Mouse (Mus musculus) R1 (cell line): ENCODE data around the gene Olfr1487.
"Not testable (repeated sequence)": the region's sequence is repeated elsewhere in the genome, so short reads cannot be mapped to it uniquely, and the experiment has no call there.

Source experiments
- DNase-seq: peaks from one replicate; pipeline ENCODE4 v3.0.0-alpha.2; 2018; ENCODE audit warnings: low read depth, low spot score

Gene Olfr1487

GRCm38 (mm10) chr19:13617075-13617474, at the start of gene Olfr1487:
Olfr1487 (plus strand) TSS chr19:13617375.
- not testable (repeated sequence) for DNase-seq

- DNase-seq = no peak
Observed at GRCm38 (mm10) chr19:13583211-13583610, 34.0 kb upstream of the Olfr1487 start, which contains the start of gene Olfr1484. Olfr1484 (plus strand) TSS chr19:13583511.

- DNase-seq = no peak
Observed at GRCm38 (mm10) chr19:13631321-13631720, 14.1 kb downstream of the Olfr1487 start, which contains the start of gene Olfr1489. Olfr1489 (plus strand) TSS chr19:13631621.

GRCm38 (mm10) chr19:13650791-13651190, 33.6 kb downstream of the Olfr1487 start, which contains the start of gene Olfr1490:
Olfr1490 (plus strand) TSS chr19:13651091.
- no peak for DNase-seq
